Comparison of ENCODE assay signal across 9 mouse cellular contexts in the genomic region with DNA sequence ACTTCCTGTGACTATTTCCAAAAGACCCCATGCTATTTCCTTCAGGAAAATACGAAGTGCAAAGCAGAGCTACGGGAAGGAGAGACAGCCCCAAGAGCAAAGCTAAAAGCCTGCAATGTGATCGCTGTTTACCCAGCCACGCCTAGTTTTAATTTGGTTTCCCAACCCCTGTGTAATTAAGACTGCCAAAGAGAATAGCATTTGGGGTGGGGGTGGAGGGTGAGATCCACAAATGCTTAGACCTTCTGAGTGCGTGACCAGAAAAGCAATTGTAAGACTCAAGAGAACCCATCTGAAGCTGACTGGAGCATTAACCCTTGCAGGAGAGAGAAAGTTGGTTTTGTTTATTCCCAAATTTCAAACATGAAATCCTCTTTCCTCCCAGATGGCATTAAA.
DNase-seq lines count a peak whose midpoint lies in the region; ATAC-seq lines count a peak whose summit lies in the region.
"Had no signal": no experiment of that assay in that cellular context is flagged by ENCODE, and none has a peak within 500 bp of the region (broad histone marks: within the 10 kb centered on the region; RNA-seq: fewer than 3 reads in every experiment).

No protein-coding gene starts in this region.

- no peak for DNase-seq in kidney, adult 18-20 months
- no peak for DNase-seq in cerebellum, adult 9-10 months
- no peak for DNase-seq in thymus, postnatal 36 days
- DNase-seq in testis, postnatal 14 days (ENCODE audit: low spot score): no peak
- DNase-seq: cerebellum, adult 11 months had no signal

- 2% methylated on average over 5 of the region's 5 CpGs for WGBS in kidney, embryonic 15.5 days
- WGBS in embryonic facial prominence, embryonic 12.5 days: 48% methylated on average over 5 of the region's 5 CpGs
- WGBS in intestine, embryonic 15.5 days: 16% methylated on average over 5 of the region's 5 CpGs
- 9% methylated on average over 5 of the region's 5 CpGs for WGBS in neural tube, embryonic 12.5 days

- ATAC-seq in kidney, embryonic 15.5 days (replicated peaks; ENCODE audit: low FRiP score): 0 out of 2 replicates have a peak, but pooled peaks have one; percentile 25
- ATAC-seq in embryonic facial prominence, embryonic 12.5 days (ENCODE audit: insufficient number of reproducible peaks, insufficient read depth, low FRiP score, low TSS enrichment): no peak
- ATAC-seq in intestine, embryonic 15.5 days: 0 out of 2 replicates have a peak, but pooled peaks have one; percentile 7
- peak; percentile 51; the same call in 1 of the 2 replicates for ATAC-seq in neural tube, embryonic 12.5 days (ENCODE audit: low FRiP score, low read depth)

- H3K9ac ChIP-seq in kidney, embryonic 15.5 days: peak overlapping the region; percentile 31
- H3K9ac ChIP-seq in embryonic facial prominence, embryonic 12.5 days: no peak overlapping the region
- peak overlapping the region; percentile 26; the same call in 1 of the 2 replicates for H3K9ac ChIP-seq in intestine, embryonic 15.5 days
- no peak overlapping the region for H3K9ac ChIP-seq in neural tube, embryonic 12.5 days

- no peak overlapping the region for H3K27ac ChIP-seq in kidney, embryonic 15.5 days
- peak overlapping the region; percentile 14; the same call in 1 of the 2 replicates for H3K27ac ChIP-seq in embryonic facial prominence, embryonic 12.5 days
- no peak overlapping the region for H3K27ac ChIP-seq in intestine, embryonic 15.5 days
- H3K27ac ChIP-seq in neural tube, embryonic 12.5 days: 0 out of 2 replicates have a peak overlapping the region, but pooled peaks have one; percentile 15

- H3K27me3 ChIP-seq in kidney, embryonic 15.5 days: no peaks in the 10 kb centered on the region
- H3K27me3 ChIP-seq in embryonic facial prominence, embryonic 12.5 days: no peaks in the 10 kb centered on the region
- no peaks in the 10 kb centered on the region for H3K27me3 ChIP-seq in intestine, embryonic 15.5 days (replicated peaks)
- no peaks in the 10 kb centered on the region for H3K27me3 ChIP-seq in neural tube, embryonic 12.5 days (replicated peaks)

- H3K4me2 ChIP-seq in kidney, embryonic 15.5 days: peak overlapping the region; percentile 83
- peak overlapping the region; percentile 33 for H3K4me2 ChIP-seq in embryonic facial prominence, embryonic 12.5 days (replicated peaks)
- peak overlapping the region; percentile 55 for H3K4me2 ChIP-seq in intestine, embryonic 15.5 days (replicated peaks)
- peak overlapping the region; percentile 54 for H3K4me2 ChIP-seq in neural tube, embryonic 12.5 days (replicated peaks)

- H3K4me3 ChIP-seq in kidney, embryonic 15.5 days (replicated peaks): peak overlapping the region; percentile 38
- no peak overlapping the region for H3K4me3 ChIP-seq in embryonic facial prominence, embryonic 12.5 days
- H3K4me3 ChIP-seq in intestine, embryonic 15.5 days (replicated peaks): peak overlapping the region; percentile 17
- 0 out of 2 replicates have a peak overlapping the region, but pooled peaks have one; percentile 13 for H3K4me3 ChIP-seq in neural tube, embryonic 12.5 days

- H3K9me3 ChIP-seq in kidney, embryonic 15.5 days (replicated peaks): no peaks in the 10 kb centered on the region
- H3K9me3 ChIP-seq in embryonic facial prominence, embryonic 12.5 days: no peaks in the 10 kb centered on the region
- H3K9me3 ChIP-seq in intestine, embryonic 15.5 days: no peaks in the 10 kb centered on the region
- H3K9me3 ChIP-seq in neural tube, embryonic 12.5 days: no peaks in the 10 kb centered on the region

- H3K4me1 ChIP-seq in kidney, embryonic 15.5 days: peaks cover 27% of the 10 kb centered on the region
- H3K4me1 ChIP-seq in embryonic facial prominence, embryonic 12.5 days: peaks cover 10% of the 10 kb centered on the region; the same call in 1 of the 2 replicates
- H3K4me1 ChIP-seq in intestine, embryonic 15.5 days (replicated peaks): peaks cover 7% of the 10 kb centered on the region; the same call in 1 of the 2 replicates
- peaks cover 23% of the 10 kb centered on the region for H3K4me1 ChIP-seq in neural tube, embryonic 12.5 days

- no peaks in the 10 kb centered on the region for H3K36me3 ChIP-seq in kidney, embryonic 15.5 days
- H3K36me3 ChIP-seq in embryonic facial prominence, embryonic 12.5 days: no peaks in the 10 kb centered on the region
- H3K36me3 ChIP-seq in intestine, embryonic 15.5 days: no peaks in the 10 kb centered on the region
- no peaks in the 10 kb centered on the region for H3K36me3 ChIP-seq in neural tube, embryonic 12.5 days

Comparison
In these comparisons a context has a peak if more than half of its experiments do, and no peak if none do; other contexts are left out.
1. H3K27ac ChIP-seq: peak in embryonic facial prominence, embryonic 12.5 days (single experiment) and neural tube, embryonic 12.5 days (single experiment); none in kidney, embryonic 15.5 days (single experiment) and intestine, embryonic 15.5 days (single experiment).
2. H3K4me2 ChIP-seq: peak in every context shown above with its lines; median percentile 83 in kidney, embryonic 15.5 days; 55 in intestine, embryonic 15.5 days; 54 in neural tube, embryonic 12.5 days; 33 in embryonic facial prominence, embryonic 12.5 days.
3. H3K9ac ChIP-seq: peak in kidney, embryonic 15.5 days (single experiment) and intestine, embryonic 15.5 days (single experiment); none in embryonic facial prominence, embryonic 12.5 days (single experiment) and neural tube, embryonic 12.5 days (single experiment).